Comparison of ENCODE assay signal across 12 mouse cellular contexts in genomic region chr3:101611012-101611812, GRCm38 (mm10). TPM values are rescaled to one million over a fixed set of nuclear protein-coding genes. Genes with fewer than 3 reads are reported as not detected.
DNase-seq lines count a peak whose midpoint lies in the region; ATAC-seq and TF ChIP-seq lines count a peak whose summit lies in the region.
"Had no signal": no experiment of that assay in that cellular context is flagged by ENCODE, and none has a peak within 500 bp of the region (broad histone marks: within the 10 kb centered on the region; RNA-seq: fewer than 3 reads in every experiment).

No protein-coding gene starts in this region.

- TF ChIP-seq CTCF in kidney, adult 2 months (conservative IDR thresholded peaks at IDR 0.05; ENCODE audit: insufficient read depth, insufficient read length, low read depth, low read length), result no peak
- no peak for TF ChIP-seq CTCF in lung, adult 2 months (IDR thresholded peaks at IDR 0.05; ENCODE audit: insufficient read depth, low read length)

- H3K4me3 ChIP-seq in kidney, adult 2 months (ENCODE audit: insufficient read depth, low read depth, low read length), result no peak overlapping the region
- H3K4me3 ChIP-seq in embryonic facial prominence, embryonic 11.5 days (ENCODE audit: low read depth, low read length), result no peak overlapping the region
- no peak overlapping the region for H3K4me3 ChIP-seq in forebrain, embryonic 16.5 days (replicated peaks; ENCODE audit: low read length)
- no peak overlapping the region for H3K4me3 ChIP-seq in limb, embryonic 12.5 days (replicated peaks)
- H3K4me3 ChIP-seq in lung, adult 2 months (replicated peaks; ENCODE audit: extremely low read depth, low read depth, low read length), result no peak overlapping the region
- H3K4me3 ChIP-seq: liver, embryonic 12.5 days had no signal

- no peaks in the 10 kb centered on the region for H3K36me3 ChIP-seq in kidney, adult 2 months (ENCODE audit: control insufficient read depth, insufficient read depth, low read length)
- no peaks in the 10 kb centered on the region for H3K36me3 ChIP-seq in embryonic facial prominence, embryonic 11.5 days (replicated peaks; ENCODE audit: control insufficient read depth, insufficient read depth, low read depth, low read length)
- no peaks in the 10 kb centered on the region for H3K36me3 ChIP-seq in forebrain, embryonic 16.5 days (ENCODE audit: control insufficient read depth, insufficient read depth)
- no peaks in the 10 kb centered on the region for H3K36me3 ChIP-seq in limb, embryonic 12.5 days
- H3K36me3 ChIP-seq: liver, embryonic 12.5 days had no signal

- H3K9ac ChIP-seq in embryonic facial prominence, embryonic 11.5 days (replicated peaks; ENCODE audit: low read length), result no peak overlapping the region
- no peak overlapping the region for H3K9ac ChIP-seq in forebrain, embryonic 16.5 days (replicated peaks; ENCODE audit: low read depth, low read length)
- no peak overlapping the region for H3K9ac ChIP-seq in limb, embryonic 12.5 days (replicated peaks)
- H3K9ac ChIP-seq: liver, embryonic 12.5 days had no signal

- no peak for TF ChIP-seq POLR2A in kidney, adult 2 months (IDR thresholded peaks at IDR 0.05; ENCODE audit: low read depth, low read length)
- TF ChIP-seq POLR2A in lung, adult 2 months (IDR thresholded peaks at IDR 0.05; ENCODE audit: borderline replicate concordance, extremely low read depth, low read depth, low read length), result no peak

- H3K9me3 ChIP-seq in embryonic facial prominence, embryonic 11.5 days (replicated peaks; ENCODE audit: control insufficient read depth, low read length), result no peaks in the 10 kb centered on the region
- no peaks in the 10 kb centered on the region for H3K9me3 ChIP-seq in forebrain, embryonic 16.5 days (ENCODE audit: control insufficient read depth, low read length)
- H3K9me3 ChIP-seq in limb, embryonic 12.5 days, result no peaks in the 10 kb centered on the region
- H3K9me3 ChIP-seq: liver, embryonic 12.5 days had no signal

- 77% methylated on average over 8 of the region's 8 CpGs for WGBS in kidney, adult 2 months
- WGBS in embryonic facial prominence, embryonic 11.5 days, result 55% methylated on average over 8 of the region's 8 CpGs
- WGBS in forebrain, embryonic 16.5 days, result 61% methylated on average over 7 of the region's 8 CpGs
- whole genome bisulfite sequencing in limb, embryonic 12.5 days, result 46% methylated on average over 8 of the region's 8 CpGs
- WGBS in lung, adult 2 months, result 84% methylated on average over 8 of the region's 8 CpGs

- no peak overlapping the region for H3K27ac ChIP-seq in kidney, adult 2 months (ENCODE audit: insufficient read depth, low read depth, low read length)
- H3K27ac ChIP-seq in embryonic facial prominence, embryonic 11.5 days (replicated peaks; ENCODE audit: low read depth, low read length), result no peak overlapping the region; the same call in 1 of the 2 replicates
- peak overlapping the region; percentile 58 for H3K27ac ChIP-seq in forebrain, embryonic 16.5 days (ENCODE audit: low read length)
- H3K27ac ChIP-seq in limb, embryonic 12.5 days, result peak overlapping the region; percentile 87
- H3K27ac ChIP-seq: liver, embryonic 12.5 days; macrophage had no signal

- no peaks in the 10 kb centered on the region for H3K4me1 ChIP-seq in kidney, adult 2 months (ENCODE audit: control insufficient read depth, insufficient read depth, low read length)
- H3K4me1 ChIP-seq in embryonic facial prominence, embryonic 11.5 days (ENCODE audit: control insufficient read depth, insufficient read depth, low read length), result no peaks in the 10 kb centered on the region; the same call in 1 of the 2 replicates
- H3K4me1 ChIP-seq in forebrain, embryonic 16.5 days (replicated peaks; ENCODE audit: control insufficient read depth, insufficient read depth, low read length), result peaks cover 13% of the 10 kb centered on the region
- peaks cover 21% of the 10 kb centered on the region for H3K4me1 ChIP-seq in limb, embryonic 12.5 days (replicated peaks)
- peaks cover 2% of the 10 kb centered on the region; the same call in 1 of the 2 replicates for H3K4me1 ChIP-seq in lung, adult 2 months (ENCODE audit: control insufficient read depth, insufficient read depth, low read length)
- H3K4me1 ChIP-seq: liver, embryonic 12.5 days had no signal

- H3K4me2 ChIP-seq in embryonic facial prominence, embryonic 11.5 days (ENCODE audit: low read depth, low read length), result no peak overlapping the region
- no peak overlapping the region for H3K4me2 ChIP-seq in forebrain, embryonic 16.5 days (ENCODE audit: low read length)
- peak overlapping the region; percentile 27 for H3K4me2 ChIP-seq in limb, embryonic 12.5 days
- H3K4me2 ChIP-seq: liver, embryonic 12.5 days had no signal

- ATAC-seq in embryonic facial prominence, embryonic 11.5 days (replicated peaks; ENCODE audit: insufficient number of reproducible peaks, low FRiP score, low TSS enrichment, low read depth), result peak; percentile 34; the same call in 1 of the 2 replicates
- peak; percentile 81 for ATAC-seq in forebrain, embryonic 16.5 days
- ATAC-seq in limb, embryonic 12.5 days (ENCODE audit: insufficient number of reproducible peaks, insufficient read depth, low FRiP score, low TSS enrichment, low read depth), result peak; percentile 79; the same call in 1 of the 2 replicates
- ATAC-seq in erythroid progenitor cell, adult 5-6 weeks (replicated peaks; ENCODE audit: low FRiP score, poor library complexity, severe bottlenecking), result no peak
- ATAC-seq: liver, embryonic 12.5 days had no signal

- H3K27me3 ChIP-seq in kidney, adult 2 months (replicated peaks; ENCODE audit: control insufficient read depth, insufficient read depth, low read length), result no peaks in the 10 kb centered on the region
- no peaks in the 10 kb centered on the region for H3K27me3 ChIP-seq in embryonic facial prominence, embryonic 11.5 days (ENCODE audit: control insufficient read depth, insufficient read depth, low read length)
- 0 out of 2 replicates have a peak, but pooled peaks cover 2% of the 10 kb centered on the region for H3K27me3 ChIP-seq in forebrain, embryonic 16.5 days (replicated peaks; ENCODE audit: control insufficient read depth, insufficient read depth, low read length)
- H3K27me3 ChIP-seq in limb, embryonic 12.5 days, result no peaks in the 10 kb centered on the region

- DNase-seq in kidney, adult 2 months, result peak; percentile 17
- no peak for DNase-seq in kidney, postnatal 10 days
- DNase-seq in embryonic facial prominence, embryonic 11.5 days (ENCODE audit: low spot score), result no peak
- no peak for DNase-seq in gastrocnemius, postnatal 10 days
- no peak for DNase-seq in lung, adult 2 months
- DNase-seq: right cerebral cortex, postnatal 4 days; thymus, adult 2 months had no signal

RNA-seq across cellular contexts. Expression of gene Atp1a1, which starts 6.7 kb away (rescaled TPM):
- polyA plus RNA-seq in kidney, adult 2 months (2012; rRNA removed), result 2,267 and 2,428 TPM in 2 replicates
- 87.9 and 89.5 TPM in 2 replicates for polyA plus RNA-seq in embryonic facial prominence, embryonic 11.5 days (2014; fragmentation: Nextera tagmentation; extraction: Ambion mirVana)
- 42.7 and 49.2 TPM in 2 replicates for polyA plus RNA-seq in forebrain, embryonic 16.5 days (2015; fragmentation: Nextera tagmentation; extraction: Ambion mirVana)
- polyA plus RNA-seq in limb, embryonic 12.5 days (2016; fragmentation: Nextera tagmentation; extraction: Ambion mirVana), result 57.1 and 67.6 TPM in 2 replicates
- 54.1 and 59.9 TPM in 2 replicates for total RNA-seq in erythroid progenitor cell, adult 5-6 weeks (2015; ENCODE audit: low replicate concordance)
- 55.7 and 67.4 TPM in 2 replicates for total RNA-seq in erythroid progenitor cell, adult 5-6 weeks (2017; ENCODE audit: low replicate concordance)
- 10 to 100 TPM; 71.2 to 86.4 TPM for total RNA-seq in gastrocnemius, postnatal 10 days (2021)
- polyA plus RNA-seq in lung, adult 2 months (2012; rRNA removed), result 267 and 269 TPM in 2 replicates

Comparison
In these comparisons a context has a peak if more than half of its experiments do, and no peak if none do; other contexts are left out.
1. H3K27ac ChIP-seq: peak in forebrain, embryonic 16.5 days (single experiment) and limb, embryonic 12.5 days (single experiment); none in kidney, adult 2 months (single experiment) and embryonic facial prominence, embryonic 11.5 days (single experiment).